Mouse (Mus musculus) cerebellum, adult 2 months (tissue): Measurements from ENCODE around the gene Gm6309. TPM values are rescaled to one million over a fixed set of nuclear protein-coding genes. Genes with fewer than 3 reads are reported as not detected.

ENCODE experiments used
- DNase-seq, 2 experiments: peaks; one replicate each; pipeline ENCODE4 v3.0.0; 2021
- H3K27ac ChIP-seq: fragments of 200-500 bp; 2 replicates; pipeline ENCODE4 v1.5.1; 2012; ENCODE audit warnings: low read length, control low read depth, inconsistent platforms; ENCODE audit not compliant: insufficient read depth
- H3K27me3 ChIP-seq: fragments of 200-500 bp; 2 replicates; pipeline ENCODE4 v1.6.1; 2012; ENCODE audit warnings: inconsistent platforms, mild to moderate bottlenecking, low read length, moderate library complexity; ENCODE audit not compliant: control insufficient read depth, insufficient read depth
- H3K4me1 ChIP-seq: fragments of 200-500 bp; 2 replicates; pipeline ENCODE4 v1.6.1; 2011; ENCODE audit warnings: low read length; ENCODE audit not compliant: control insufficient read depth, insufficient read depth
- H3K4me3 ChIP-seq: fragments of 200-500 bp; replicated peaks from 2 replicates; pipeline ENCODE3; 2011; ENCODE audit warnings: mild to moderate bottlenecking, low read depth, low read length, control low read depth; ENCODE audit not compliant: insufficient read depth
- CTCF ChIP-seq: fragments of 200-500 bp; IDR thresholded peaks from 2 replicates; pipeline ENCODE4 v1.5.1; 2011; ENCODE audit warnings: low read depth, mild to moderate bottlenecking, control low read depth, low read length, moderate library complexity, borderline replicate concordance; ENCODE audit not compliant: insufficient read depth
- POLR2A ChIP-seq: fragments of 200-500 bp; IDR thresholded peaks from 2 replicates; pipeline ENCODE4 v1.6.1; 2011; ENCODE audit warnings: low read length, control low read depth, borderline replicate concordance; ENCODE audit not compliant: insufficient read depth
- WGBS: fragments of 180-500 bp; shearing (Covaris S2); methylation state at CpG from one replicate; pipeline ENCODE4 v1.1.7; 2018; 5-methylcytosine and 5-hydroxymethylcytosine counted together
- polyA plus RNA-seq: library from polyadenylated mRNA; depleted of rRNA; stranded (reverse); fragments of >200 nt; gene quantifications from 2 replicates; pipeline ENCODE4 v1.2.3, GENCODE M21; 2012; rRNA removed

The Gm6309 gene
- polyA plus RNA-seq, 1 experiment: not detected

- no peaks in the 10 kb centered on the region for H3K4me1 ChIP-seq
- H3K4me3 ChIP-seq: no peak overlapping the region
- no peak for TF ChIP-seq CTCF
- no peak for TF ChIP-seq POLR2A
- 39% methylated on average over 2 of the region's 2 CpGs for WGBS
- DNase-seq: no peak
- H3K27me3 ChIP-seq: no peaks in the 10 kb centered on the region
- no peak overlapping the region for H3K27ac ChIP-seq
Measured at GRCm38 (mm10) chr5:146147903-146148302, 22.6 kb downstream of the Gm6309 start.

Other genes starting within 250 kb of the Gm6309 start
- gene Cyp3a25, start 161.1 kb downstream of the Gm6309 start, polyA plus RNA-seq: not detected in 2 replicates
- gene Cyp3a59, start 91.5 kb downstream of the Gm6309 start, polyA plus RNA-seq: not detected in 2 replicates
- gene Gm5565, start 10.2 kb downstream of the Gm6309 start, polyA plus RNA-seq: not detected in 2 replicates
- gene 1700001J03Rik, start 14.6 kb upstream of the Gm6309 start, polyA plus RNA-seq: 2.2 and 2.8 TPM in 2 replicates
- 67.0 and 68.4 TPM in 2 replicates for gene Rnf6, start 50.8 kb upstream of the Gm6309 start, polyA plus RNA-seq
- gene Cdk8, start 60.5 kb upstream of the Gm6309 start, polyA plus RNA-seq: 35.3 and 37.5 TPM in 2 replicates
- gene Wasf3, start 214.3 kb upstream of the Gm6309 start, polyA plus RNA-seq: 69.2 and 71.4 TPM in 2 replicates